Mouse (Mus musculus): ENCODE results near the gene Sdc3. TPM values are rescaled to one million over a fixed set of nuclear protein-coding genes. Genes with fewer than 3 reads are reported as not detected.

Gene Sdc3
- total RNA-seq, 2 experiments from 2014 or later = 205 to 421 TPM

GRCm38 (mm10) chr4:130815860-130816259, 23.5 kb downstream of the Sdc3 start:
- no peak for DNase-seq (ENCODE audit: low spot score in 2 of 2)

GRCm38 (mm10) chr4:130819806-130820205, 27.5 kb downstream of the Sdc3 start:
- no peak for DNase-seq (ENCODE audit: low spot score in 2 of 2)

- no peak for DNase-seq (ENCODE audit: low spot score in 2 of 2)
Observed at GRCm38 (mm10) chr4:130820594-130821255, 28.4 kb downstream of the Sdc3 start.

DNA sequence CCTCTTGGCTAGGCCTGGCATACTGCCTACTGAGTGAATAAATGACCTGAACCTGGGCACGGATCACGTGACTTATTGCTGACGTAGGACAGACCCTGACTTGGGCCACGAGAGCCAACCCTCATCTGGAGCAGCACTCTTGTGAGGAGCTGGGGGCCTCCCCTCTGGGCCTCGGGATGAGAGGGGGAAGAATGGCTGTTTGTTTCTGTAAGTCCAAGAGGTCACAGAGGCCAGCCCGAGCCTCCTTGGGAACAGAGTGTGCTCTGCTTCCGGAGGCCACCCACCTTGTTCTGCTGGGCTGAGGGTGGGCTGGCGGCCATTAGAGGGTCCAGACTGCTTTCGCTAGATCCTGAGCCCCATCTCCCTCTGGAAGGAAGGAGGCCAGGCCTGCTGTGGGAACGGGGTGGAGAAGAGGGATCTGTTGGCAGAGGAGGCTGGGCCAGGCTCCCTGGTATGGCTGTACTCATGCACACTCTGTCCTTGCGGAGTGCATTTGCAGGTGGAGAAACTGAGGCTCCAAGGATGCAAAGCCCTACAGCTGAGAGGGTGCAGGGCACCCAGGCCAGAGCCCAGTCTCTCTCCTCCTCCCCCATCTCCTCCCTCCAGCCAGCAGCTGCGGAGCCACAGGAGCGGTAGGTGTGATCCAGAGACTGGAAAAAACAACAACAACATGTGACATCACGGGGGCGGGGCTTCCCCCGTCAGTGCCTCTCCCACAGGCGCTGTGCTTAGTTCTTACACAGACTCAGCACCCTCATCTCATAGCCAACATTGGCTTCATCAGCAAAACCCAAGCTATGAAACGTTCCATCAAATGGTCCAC, 36.7 kb downstream of the Sdc3 start:
- DNase-seq (ENCODE audit: low spot score in 2 of 2) = peak; percentile 39 to 55

GRCm38 (mm10) chr4:130834122-130834521, 41.8 kb downstream of the Sdc3 start:
- no peak for DNase-seq (ENCODE audit: low spot score in 2 of 2)

DNA sequence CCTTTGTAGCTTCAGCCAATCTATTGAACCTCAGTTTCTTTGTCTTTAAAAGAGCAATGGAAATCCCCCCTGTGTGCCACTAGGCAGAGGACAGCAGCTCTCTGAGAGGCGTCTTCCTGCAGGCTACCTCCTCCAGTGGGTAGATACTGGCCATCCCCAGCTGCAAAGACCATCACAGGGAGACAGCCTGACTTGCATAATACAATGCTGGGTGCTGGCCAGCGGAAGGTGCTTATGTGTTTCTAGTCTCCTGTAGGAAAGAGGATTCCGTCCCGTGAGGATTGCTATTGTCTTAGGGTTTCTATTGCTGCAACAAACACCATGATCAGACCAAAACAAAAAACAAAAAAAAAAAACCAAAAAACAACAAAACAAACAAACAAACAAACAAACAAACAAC, 43.2 kb downstream of the Sdc3 start:
- no peak for DNase-seq (ENCODE audit: low spot score in 2 of 2)

GRCm38 (mm10) chr4:130836281-130837061, 44.1 kb downstream of the Sdc3 start:
- no peak for DNase-seq (ENCODE audit: low spot score in 2 of 2)

- no peak for DNase-seq (ENCODE audit: low spot score in 2 of 2)
Observed at GRCm38 (mm10) chr4:130838585-130838984, 46.2 kb downstream of the Sdc3 start.

- DNase-seq (ENCODE audit: low spot score in 2 of 2) = no peak
Observed at GRCm38 (mm10) chr4:130841107-130841840, 48.9 kb downstream of the Sdc3 start.

- DNase-seq (ENCODE audit: low spot score in 2 of 2) = no peak
Observed at GRCm38 (mm10) chr4:130848814-130849213, 56.5 kb downstream of the Sdc3 start.

GRCm38 (mm10) chr4:130857661-130858060, 65.3 kb downstream of the Sdc3 start:
- no peak for DNase-seq (ENCODE audit: low spot score in 2 of 2)

- DNase-seq (ENCODE audit: low spot score in 2 of 2) = no peak
Observed at GRCm38 (mm10) chr4:130858880-130859279, 66.5 kb downstream of the Sdc3 start.

DNA sequence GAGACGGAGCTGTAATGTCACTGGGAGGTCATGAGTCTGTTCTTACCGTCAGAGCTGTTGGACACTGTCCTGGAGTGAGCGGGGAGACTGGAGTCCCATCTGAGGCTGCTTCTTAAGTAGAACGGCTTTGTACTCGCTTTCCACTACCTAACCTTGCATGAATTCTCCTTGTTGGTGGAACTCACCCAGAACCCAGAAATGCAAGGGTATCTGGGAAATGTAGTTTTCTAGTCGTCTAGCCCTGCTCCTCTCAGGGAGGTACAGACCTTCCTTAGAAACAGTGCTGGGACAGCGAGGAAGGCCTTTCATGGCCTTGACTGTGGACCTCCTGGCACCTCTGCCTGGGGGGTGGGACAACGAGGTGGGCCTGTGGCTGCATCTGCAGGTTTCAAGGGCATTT, 67.1 kb downstream of the Sdc3 start:
- no peak for DNase-seq (ENCODE audit: low spot score in 2 of 2)

DNA sequence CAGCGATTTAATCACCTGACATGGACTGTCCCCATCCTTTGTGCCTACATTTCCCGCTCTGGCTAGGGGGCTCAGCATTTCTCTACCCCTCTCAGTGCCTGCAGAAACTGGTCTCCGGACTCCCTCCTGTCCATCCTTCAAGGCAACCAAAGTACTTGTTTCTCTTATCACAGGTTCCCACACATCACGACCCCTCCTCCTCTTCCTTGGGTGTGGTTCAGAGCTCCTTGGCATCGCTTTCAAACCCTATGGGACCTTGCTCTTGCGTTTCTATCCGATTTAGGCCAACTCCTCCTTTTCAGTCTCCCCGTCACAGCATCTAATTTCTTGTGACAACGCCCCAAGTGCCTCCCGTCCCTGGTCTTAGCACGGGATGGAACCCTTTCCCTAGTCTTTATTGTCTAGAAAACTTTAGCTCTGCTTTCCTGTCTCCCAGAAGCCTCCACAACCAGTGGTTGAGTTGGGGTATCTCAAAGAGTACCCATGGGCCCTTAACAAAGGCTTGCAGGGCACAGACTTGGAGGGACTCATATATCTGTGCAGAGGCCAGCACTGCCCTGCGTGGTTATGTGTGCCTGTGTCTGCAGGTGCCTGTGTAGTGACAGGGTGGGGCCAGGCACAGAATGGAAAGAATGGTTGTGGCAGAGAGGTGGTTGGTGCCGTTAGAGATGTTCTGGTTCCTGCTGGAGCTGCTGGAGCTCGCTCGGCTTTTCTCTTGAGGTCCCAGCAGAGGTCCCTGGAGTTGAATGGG, 68.7 kb downstream of the Sdc3 start:
- DNase-seq (ENCODE audit: low spot score in 2 of 2) = no peak

GRCm38 (mm10) chr4:130861653-130862208, 69.4 kb downstream of the Sdc3 start:
- peak; percentile 71 to 77 for DNase-seq (ENCODE audit: low spot score in 2 of 2)

DNA sequence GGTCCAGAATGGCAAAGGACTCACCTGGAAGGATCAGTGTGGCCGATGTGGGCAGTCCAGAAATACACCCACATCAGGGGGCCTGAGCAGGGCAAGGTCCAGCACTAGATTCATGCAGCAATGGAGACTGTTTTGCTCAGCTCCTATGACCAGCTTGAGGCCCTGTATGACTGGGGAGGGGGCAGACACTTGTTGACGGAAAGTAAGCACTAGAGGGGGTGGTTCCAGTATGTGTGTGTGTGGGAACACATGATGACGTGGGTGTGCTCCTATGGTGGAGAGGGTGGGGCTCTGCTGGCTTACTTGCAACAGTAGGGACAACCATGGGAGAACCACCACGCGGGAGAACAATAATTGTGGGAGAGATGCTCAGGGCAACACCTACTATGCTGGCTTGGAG, 70.2 kb downstream of the Sdc3 start:
- no peak for DNase-seq (ENCODE audit: low spot score in 2 of 2)

GRCm38 (mm10) chr4:130865460-130865859, 73.1 kb downstream of the Sdc3 start:
- no peak for DNase-seq (ENCODE audit: low spot score in 2 of 2)

DNA sequence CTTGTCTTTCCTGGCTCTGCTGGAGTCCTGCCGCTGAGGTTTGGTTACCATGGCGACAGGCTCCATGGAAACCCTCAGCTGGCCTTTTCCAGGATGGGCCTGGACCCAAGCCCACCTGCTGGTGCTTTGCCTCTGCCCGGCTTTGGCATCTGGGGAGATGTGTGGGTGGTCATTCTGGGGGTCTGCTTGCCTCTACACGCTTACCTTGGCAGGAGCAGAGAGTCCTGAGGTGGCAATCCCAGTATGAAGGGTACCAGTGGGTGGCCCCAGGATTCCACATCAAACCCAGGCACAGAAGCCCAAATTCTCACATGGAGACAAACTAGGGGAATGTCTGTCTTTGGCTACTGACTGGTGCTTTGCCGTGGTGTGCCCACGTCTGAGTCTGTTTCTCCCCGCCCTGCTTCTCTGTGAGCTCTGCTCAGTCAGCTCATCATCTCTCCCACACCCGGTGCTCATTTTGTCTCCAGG, 73.6 kb downstream of the Sdc3 start:
- no peak for DNase-seq (ENCODE audit: low spot score in 2 of 2)

GRCm38 (mm10) chr4:130867940-130868339, 75.6 kb downstream of the Sdc3 start:
- DNase-seq (ENCODE audit: low spot score in 2 of 2) = no peak

GRCm38 (mm10) chr4:130868803-130869202, 76.5 kb downstream of the Sdc3 start:
- no peak for DNase-seq (ENCODE audit: low spot score in 2 of 2)
